Mouse (Mus musculus): ENCODE results near the gene Ampd2. TPM values are rescaled to one million over a fixed set of nuclear protein-coding genes. Genes with fewer than 3 reads are reported as not detected.

Gene Ampd2
- polyA plus RNA-seq, 1 experiment = 48.2 TPM

- H3K27me3 ChIP-seq (ENCODE audit: control insufficient read depth, insufficient read depth, low read length, poor library complexity, severe bottlenecking) = no peaks in the 10 kb centered on the region
- no peak overlapping the region for H3K9ac ChIP-seq (ENCODE audit: low read depth, poor library complexity, severe bottlenecking)
- H3K9me3 ChIP-seq (replicated peaks; ENCODE audit: control insufficient read depth, insufficient read depth, low read length, poor library complexity, severe bottlenecking) = no peaks in the 10 kb centered on the region
- H3K4me1 ChIP-seq (ENCODE audit: control insufficient read depth, insufficient read depth, low read length) = no peaks in the 10 kb centered on the region
- no peak overlapping the region for H3K4me3 ChIP-seq (ENCODE audit: low read depth, low read length)
- H3K36me3 ChIP-seq (ENCODE audit: control insufficient read depth, insufficient read depth, low read length, poor library complexity, severe bottlenecking) = peaks cover 13% of the 10 kb centered on the region; the same call in 1 of the 2 replicates
- no peak overlapping the region for H3K27ac ChIP-seq (ENCODE audit: insufficient read depth, low read length)
- no peak for TF ChIP-seq CTCF (IDR thresholded peaks at IDR 0.05; ENCODE audit: low read depth, low read length)
These were observed 13.4 kb downstream of the Ampd2 start for GRCm38 (mm10) chr3:108072983-108073569.

- TF ChIP-seq CTCF (IDR thresholded peaks at IDR 0.05; ENCODE audit: low read depth, low read length) = peak; percentile 82
- TF ChIP-seq POLR2A (IDR thresholded peaks at IDR 0.05; ENCODE audit: insufficient read depth, low read length) = no peak
- no peaks in the 10 kb centered on the region for H3K27me3 ChIP-seq (ENCODE audit: control insufficient read depth, insufficient read depth, low read length, poor library complexity, severe bottlenecking)
- H3K27ac ChIP-seq (ENCODE audit: insufficient read depth, low read length) = no peak overlapping the region
- H3K4me1 ChIP-seq (ENCODE audit: control insufficient read depth, insufficient read depth, low read length) = no peaks in the 10 kb centered on the region
- H3K4me3 ChIP-seq (ENCODE audit: low read depth, low read length) = no peak overlapping the region
- H3K36me3 ChIP-seq (ENCODE audit: control insufficient read depth, insufficient read depth, low read length, poor library complexity, severe bottlenecking) = no peaks in the 10 kb centered on the region
- H3K9ac ChIP-seq (ENCODE audit: low read depth, poor library complexity, severe bottlenecking) = no peak overlapping the region
- no peaks in the 10 kb centered on the region for H3K9me3 ChIP-seq (replicated peaks; ENCODE audit: control insufficient read depth, insufficient read depth, low read length, poor library complexity, severe bottlenecking)
These were observed 15.9 kb downstream of the Ampd2 start for GRCm38 (mm10) chr3:108070295-108071293.

GRCm38 (mm10) chr3:108069231-108069870, 17.1 kb downstream of the Ampd2 start:
- Histone ChIP-seq H3K27ac (ENCODE audit: insufficient read depth, low read length) (no peak overlapping the region), H3K36me3 (ENCODE audit: control insufficient read depth, insufficient read depth, low read length, poor library complexity, severe bottlenecking) (no peaks in the 10 kb centered on the region), H3K9ac (ENCODE audit: low read depth, poor library complexity, severe bottlenecking) (no peak overlapping the region), H3K27me3 (ENCODE audit: control insufficient read depth, insufficient read depth, low read length, poor library complexity, severe bottlenecking) (no peaks in the 10 kb centered on the region), H3K4me3 (ENCODE audit: low read depth, low read length) (no peak overlapping the region), H3K9me3 (replicated peaks; ENCODE audit: control insufficient read depth, insufficient read depth, low read length, poor library complexity, severe bottlenecking) (no peaks in the 10 kb centered on the region), H3K4me1 (ENCODE audit: control insufficient read depth, insufficient read depth, low read length) (no peaks in the 10 kb centered on the region)
- no peak for TF ChIP-seq POLR2A (IDR thresholded peaks at IDR 0.05; ENCODE audit: insufficient read depth, low read length)

GRCm38 (mm10) chr3:108068826-108069225, 17.6 kb downstream of the Ampd2 start:
- no peaks in the 10 kb centered on the region for H3K27me3 ChIP-seq (ENCODE audit: control insufficient read depth, insufficient read depth, low read length, poor library complexity, severe bottlenecking)
- no peak overlapping the region for H3K4me3 ChIP-seq (ENCODE audit: low read depth, low read length)
- no peaks in the 10 kb centered on the region for H3K4me1 ChIP-seq (ENCODE audit: control insufficient read depth, insufficient read depth, low read length)
- H3K9me3 ChIP-seq (replicated peaks; ENCODE audit: control insufficient read depth, insufficient read depth, low read length, poor library complexity, severe bottlenecking) = no peaks in the 10 kb centered on the region
- no peak overlapping the region for H3K27ac ChIP-seq (ENCODE audit: insufficient read depth, low read length)
- no peaks in the 10 kb centered on the region for H3K36me3 ChIP-seq (ENCODE audit: control insufficient read depth, insufficient read depth, low read length, poor library complexity, severe bottlenecking)
- TF ChIP-seq POLR2A (IDR thresholded peaks at IDR 0.05; ENCODE audit: insufficient read depth, low read length) = no peak
- no peak for TF ChIP-seq EP300 (IDR thresholded peaks at IDR 0.05; ENCODE audit: insufficient read depth, low read depth, low read length)
- TF ChIP-seq CTCF (IDR thresholded peaks at IDR 0.05; ENCODE audit: low read depth, low read length) = no peak
- H3K9ac ChIP-seq (ENCODE audit: low read depth, poor library complexity, severe bottlenecking) = no peak overlapping the region

- Histone ChIP-seq H3K27me3 (ENCODE audit: control insufficient read depth, insufficient read depth, low read length, poor library complexity, severe bottlenecking) (no peaks in the 10 kb centered on the region), H3K27ac (ENCODE audit: insufficient read depth, low read length) (no peak overlapping the region), H3K9me3 (replicated peaks; ENCODE audit: control insufficient read depth, insufficient read depth, low read length, poor library complexity, severe bottlenecking) (no peaks in the 10 kb centered on the region), H3K4me3 (ENCODE audit: low read depth, low read length) (no peak overlapping the region), H3K4me1 (ENCODE audit: control insufficient read depth, insufficient read depth, low read length) (no peaks in the 10 kb centered on the region), H3K36me3 (ENCODE audit: control insufficient read depth, insufficient read depth, low read length, poor library complexity, severe bottlenecking) (no peaks in the 10 kb centered on the region), H3K9ac (ENCODE audit: low read depth, poor library complexity, severe bottlenecking) (no peak overlapping the region)
- TF ChIP-seq CTCF (IDR thresholded peaks at IDR 0.05; ENCODE audit: low read depth, low read length) (no peak), EP300 (IDR thresholded peaks at IDR 0.05; ENCODE audit: insufficient read depth, low read depth, low read length) (no peak), POLR2A (IDR thresholded peaks at IDR 0.05; ENCODE audit: insufficient read depth, low read length) (no peak)
These were observed 19.0 kb downstream of the Ampd2 start for GRCm38 (mm10) chr3:108067370-108067934.
